Mouse (Mus musculus): ENCODE measurements around the gene Hnrnpl. TPM values are rescaled to one million over a fixed set of nuclear protein-coding genes. Genes with fewer than 3 reads are reported as not detected.

The Hnrnpl gene
- total and polyA plus RNA-seq, 3 experiments, result 296 to 645 (median 371) TPM

DNA sequence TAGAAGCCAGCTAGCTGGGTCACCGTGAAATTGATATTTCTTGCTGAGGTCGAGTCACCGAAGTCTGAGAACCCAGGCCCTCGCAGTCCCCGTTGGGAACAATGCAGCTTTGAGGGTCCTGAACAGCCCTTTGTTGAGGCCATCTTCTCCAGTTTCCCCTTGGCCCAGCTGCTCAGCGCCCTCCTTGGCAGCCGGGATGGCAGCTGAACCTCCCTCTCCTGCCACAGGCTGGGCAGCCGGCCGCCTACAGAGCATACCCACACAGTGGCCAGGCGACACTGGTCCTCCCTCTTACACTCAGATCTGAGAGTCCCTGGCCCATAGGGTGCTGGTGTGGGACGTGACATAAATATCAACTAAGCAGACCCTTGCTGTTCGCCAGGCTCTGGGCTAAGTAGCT, 34.2 kb upstream of the Hnrnpl start:
- dilution Hi-C loops (cut with MboI; ENCODE audit: extremely low pct_ligation_motif_present, extremely low pct_unique_long_range_greater_than_20kb, low sequenced_read_pairs), result no loop called here
- Histone ChIP-seq H3K9me3 (replicated peaks; ENCODE audit: low read length) (no peaks in the 10 kb centered on the region), H3K4me1 (ENCODE audit: control insufficient read depth in 1 of 2, insufficient read depth in 2 of 2) (peaks cover 5 to 18% of the 10 kb centered on the region in 2 experiments), H3K4me2 (ENCODE audit: insufficient read depth, low read depth, poor library complexity, severe bottlenecking) (no peak overlapping the region), H3K4me3 (replicated peaks in 1 of 3; ENCODE audit: low read depth in 2 of 3, low read length in 2 of 3, poor library complexity in 1 of 3) (no peak overlapping the region), H3K9ac (ENCODE audit: insufficient read depth, low read depth) (no peak overlapping the region), H3K27me3 (replicated peaks) (no peaks in the 10 kb centered on the region), H3K36me3 (replicated peaks in 1 of 2; ENCODE audit: control insufficient read depth in 1 of 2, insufficient read depth in 1 of 2, low read length in 1 of 2) (peaks cover 38 to 82% of the 10 kb centered on the region in 2 experiments), H3K27ac (ENCODE audit: insufficient read depth, low read depth) (no peak overlapping the region), H3K79me2 (replicated peaks; ENCODE audit: control insufficient read depth, extremely low read depth, insufficient read depth, poor library complexity, severe bottlenecking) (no peaks in the 10 kb centered on the region)
- no peak for DNase-seq (ENCODE audit: extremely low read depth)
- in situ Hi-C loops (cut with MboI; ENCODE audit: low pct_ligation_motif_present, low pct_unique_long_range_greater_than_20kb, low sequenced_read_pairs), result no loop called here
- TF ChIP-seq ZC3H11A (IDR thresholded peaks at IDR 0.05; ENCODE audit: low read depth, low read length), result no peak
- no peak for TF ChIP-seq MAFK (IDR thresholded peaks at IDR 0.05; ENCODE audit: insufficient replicate concordance, low read length)
- no peak for TF ChIP-seq JUN (IDR thresholded peaks at IDR 0.05; ENCODE audit: insufficient read depth, low read depth, low read length)
- no peak for TF ChIP-seq KAT2A (IDR thresholded peaks at IDR 0.05; ENCODE audit: insufficient replicate concordance, low read length)
- TF ChIP-seq RAD21 (IDR thresholded peaks at IDR 0.05; ENCODE audit: low read depth, low read length), result no peak

DNA sequence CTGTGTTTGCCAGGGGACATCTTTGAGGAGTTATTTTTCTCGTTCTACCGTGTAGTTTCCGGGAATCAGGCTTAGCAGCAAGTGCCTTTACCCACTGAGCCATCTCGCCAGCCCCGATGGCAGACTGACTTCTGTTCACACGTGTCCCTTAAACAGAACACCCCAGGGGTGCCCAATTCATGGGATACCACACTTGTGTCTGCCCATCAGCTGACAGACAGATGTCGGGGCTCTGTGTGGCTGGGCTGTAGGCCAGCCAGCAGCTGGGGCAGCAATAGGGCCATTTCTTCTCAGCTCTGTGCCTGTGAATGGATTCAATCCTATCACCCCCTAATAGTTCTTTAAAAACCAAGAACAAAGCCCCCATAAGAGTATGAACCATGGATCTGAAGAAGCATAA, 33.2 kb upstream of the Hnrnpl start:
- in situ Hi-C loops (cut with MboI; ENCODE audit: low pct_ligation_motif_present, low pct_unique_long_range_greater_than_20kb, low sequenced_read_pairs) (loop anchor here (25.0 kb wide), 1 partner anchor 262 kb away; no protein-coding TSS in a partner anchor), dilution Hi-C loops (cut with MboI; ENCODE audit: extremely low pct_ligation_motif_present, extremely low pct_unique_long_range_greater_than_20kb, low sequenced_read_pairs) (no loop called here)
- no peak for DNase-seq (ENCODE audit: extremely low read depth)
- Histone ChIP-seq H3K36me3 (replicated peaks in 1 of 2; ENCODE audit: control insufficient read depth in 1 of 2, insufficient read depth in 1 of 2, low read length in 1 of 2) (peaks cover 40 to 85% of the 10 kb centered on the region in 2 experiments), H3K9me3 (replicated peaks; ENCODE audit: low read length) (no peaks in the 10 kb centered on the region), H3K4me3 (replicated peaks in 1 of 3; ENCODE audit: low read depth in 2 of 3, low read length in 2 of 3, poor library complexity in 1 of 3) (no peak overlapping the region), H3K79me2 (replicated peaks; ENCODE audit: control insufficient read depth, extremely low read depth, insufficient read depth, poor library complexity, severe bottlenecking) (no peaks in the 10 kb centered on the region), H3K9ac (ENCODE audit: insufficient read depth, low read depth) (no peak overlapping the region), H3K27ac (ENCODE audit: insufficient read depth, low read depth) (no peak overlapping the region), H3K4me1 (ENCODE audit: control insufficient read depth in 1 of 2, insufficient read depth in 2 of 2) (peaks cover 8 to 21% of the 10 kb centered on the region in 2 experiments), H3K27me3 (replicated peaks) (no peaks in the 10 kb centered on the region), H3K4me2 (ENCODE audit: insufficient read depth, low read depth, poor library complexity, severe bottlenecking) (no peak overlapping the region)
- no peak for TF ChIP-seq JUND (conservative IDR thresholded peaks at IDR 0.05; ENCODE audit: low read depth, low read length)
- no peak for TF ChIP-seq ZC3H11A (IDR thresholded peaks at IDR 0.05; ENCODE audit: low read depth, low read length)
- no peak for TF ChIP-seq MYC (IDR thresholded peaks at IDR 0.05; ENCODE audit: low read depth, low read length)
- no peak for TF ChIP-seq RCOR1 (conservative IDR thresholded peaks at IDR 0.05; ENCODE audit: low read depth, low read length)
- TF ChIP-seq ELF1 (IDR thresholded peaks at IDR 0.05; ENCODE audit: low read depth, low read length), result no peak
- no peak for TF ChIP-seq ZNF384 (IDR thresholded peaks at IDR 0.05; ENCODE audit: low read depth, low read length)
- no peak for TF ChIP-seq TCF12 (IDR thresholded peaks at IDR 0.05; ENCODE audit: low read depth, low read length)
- no peak for TF ChIP-seq MEF2A (IDR thresholded peaks at IDR 0.05; ENCODE audit: borderline replicate concordance, low read depth, low read length)
- no peak for TF ChIP-seq USF2 (conservative IDR thresholded peaks at IDR 0.05; ENCODE audit: low read depth, low read length)
- TF ChIP-seq ZKSCAN1 (IDR thresholded peaks at IDR 0.05; ENCODE audit: borderline replicate concordance, low read depth, low read length), result no peak
- TF ChIP-seq EP300 (IDR thresholded peaks at IDR 0.05; ENCODE audit: low read length), result no peak

Data from CH12.LX (cell line).